Mouse (Mus musculus): ENCODE results near the gene Gpr137c. TPM values are rescaled to one million over a fixed set of nuclear protein-coding genes. Genes with fewer than 3 reads are reported as not detected.

Gpr137c gene
- polyA plus RNA-seq, 1 experiment from 2014 or later: 10.0 TPM

- H3K4me2 ChIP-seq (replicated peaks; ENCODE audit: low read depth, low read length): no peak overlapping the region
- H3K4me3 ChIP-seq (ENCODE audit: low read depth, low read length): no peak overlapping the region
- no peaks in the 10 kb centered on the region for H3K4me1 ChIP-seq (replicated peaks; ENCODE audit: control insufficient read depth, insufficient read depth, low read length)
- DNase-seq (ENCODE audit: low spot score) (no peak), ATAC-seq (ENCODE audit: low FRiP score) (no peak)
- H3K27ac ChIP-seq (ENCODE audit: low read depth, low read length): no peak overlapping the region
- H3K9me3 ChIP-seq (ENCODE audit: control insufficient read depth, low read length): no peaks in the 10 kb centered on the region
- WGBS: 88% methylated on average over 3 of the region's 3 CpGs
- no peaks in the 10 kb centered on the region for H3K36me3 ChIP-seq (ENCODE audit: control insufficient read depth, insufficient read depth, low read length)
- no peaks in the 10 kb centered on the region for H3K27me3 ChIP-seq (ENCODE audit: control insufficient read depth, insufficient read depth, low read length)
- no peak overlapping the region for H3K9ac ChIP-seq (ENCODE audit: low read depth, low read length)
Measured at GRCm38 (mm10) chr14:45323320-45323719, 103.8 kb downstream of the Gpr137c start.

- no peak overlapping the region for H3K4me2 ChIP-seq (replicated peaks; ENCODE audit: low read depth, low read length)
- H3K27me3 ChIP-seq (ENCODE audit: control insufficient read depth, insufficient read depth, low read length): no peaks in the 10 kb centered on the region
- H3K27ac ChIP-seq (ENCODE audit: low read depth, low read length): no peak overlapping the region
- DNase-seq (ENCODE audit: low spot score): no peak
- H3K4me1 ChIP-seq (replicated peaks; ENCODE audit: control insufficient read depth, insufficient read depth, low read length): no peaks in the 10 kb centered on the region
- no peak overlapping the region for H3K9ac ChIP-seq (ENCODE audit: low read depth, low read length)
- ATAC-seq (ENCODE audit: low FRiP score): no peak
- H3K36me3 ChIP-seq (ENCODE audit: control insufficient read depth, insufficient read depth, low read length): no peaks in the 10 kb centered on the region
- no peak overlapping the region for H3K4me3 ChIP-seq (ENCODE audit: low read depth, low read length)
- no peaks in the 10 kb centered on the region for H3K9me3 ChIP-seq (ENCODE audit: control insufficient read depth, low read length)
Measured at GRCm38 (mm10) chr14:45325471-45325870, 106.0 kb downstream of the Gpr137c start.

GRCm38 (mm10) chr14:45328072-45328713 is 108.7 kb downstream of the Gpr137c start:
- 89% methylated on average over 4 of the region's 4 CpGs for WGBS

GRCm38 (mm10) chr14:45329018-45329588 is 109.6 kb downstream of the Gpr137c start:
- 0 out of 2 replicates have a peak, but pooled peaks cover 2% of the 10 kb centered on the region for H3K36me3 ChIP-seq (ENCODE audit: control insufficient read depth, insufficient read depth, low read length)
- H3K27me3 ChIP-seq (ENCODE audit: control insufficient read depth, insufficient read depth, low read length): no peaks in the 10 kb centered on the region
- H3K4me1 ChIP-seq (replicated peaks; ENCODE audit: control insufficient read depth, insufficient read depth, low read length): 0 out of 2 replicates have a peak, but pooled peaks cover 2% of the 10 kb centered on the region
- DNase-seq (ENCODE audit: low spot score) (no peak), ATAC-seq (ENCODE audit: low FRiP score) (peak; percentile 37)
- 0 out of 2 replicates have a peak overlapping the region, but pooled peaks have one; percentile 22 for H3K4me2 ChIP-seq (replicated peaks; ENCODE audit: low read depth, low read length)
- peak overlapping the region; percentile 92 for H3K4me3 ChIP-seq (ENCODE audit: low read depth, low read length)
- H3K27ac ChIP-seq (ENCODE audit: low read depth, low read length): no peak overlapping the region
- no peaks in the 10 kb centered on the region for H3K9me3 ChIP-seq (ENCODE audit: control insufficient read depth, low read length)
- 0 out of 2 replicates have a peak overlapping the region, but pooled peaks have one; percentile 2 for H3K9ac ChIP-seq (ENCODE audit: low read depth, low read length)
- WGBS: 16% methylated on average over 8 of the region's 8 CpGs

More at GRCm38 (mm10) chr14:45328072-45328713, 108.7 kb downstream of the Gpr137c start:
- H3K4me2 ChIP-seq (replicated peaks; ENCODE audit: low read depth, low read length): no peak overlapping the region
- H3K9me3 ChIP-seq (ENCODE audit: control insufficient read depth, low read length): no peaks in the 10 kb centered on the region
- 0 out of 2 replicates have a peak, but pooled peaks cover 2% of the 10 kb centered on the region for H3K36me3 ChIP-seq (ENCODE audit: control insufficient read depth, insufficient read depth, low read length)
- ATAC-seq (ENCODE audit: low FRiP score): no peak
- H3K4me1 ChIP-seq (replicated peaks; ENCODE audit: control insufficient read depth, insufficient read depth, low read length): 0 out of 2 replicates have a peak, but pooled peaks cover 2% of the 10 kb centered on the region
- H3K27ac ChIP-seq (ENCODE audit: low read depth, low read length): no peak overlapping the region
- H3K9ac ChIP-seq (ENCODE audit: low read depth, low read length): no peak overlapping the region
- no peaks in the 10 kb centered on the region for H3K27me3 ChIP-seq (ENCODE audit: control insufficient read depth, insufficient read depth, low read length)
- no peak overlapping the region for H3K4me3 ChIP-seq (ENCODE audit: low read depth, low read length)
- DNase-seq (ENCODE audit: low spot score): no peak

- peak within 1 kb of the TSS; percentile 73 for H3K27ac ChIP-seq (ENCODE audit: low read depth, low read length)
- peak within 1 kb of the TSS; percentile 98 for H3K9ac ChIP-seq (ENCODE audit: low read depth, low read length)
- H3K9me3 ChIP-seq (ENCODE audit: control insufficient read depth, low read length): no peaks in the 10 kb centered on the region
- H3K27me3 ChIP-seq (ENCODE audit: control insufficient read depth, insufficient read depth, low read length): no peaks in the 10 kb centered on the region
- peak; percentile 95 for DNase-seq (ENCODE audit: low spot score)
- H3K4me2 ChIP-seq (replicated peaks; ENCODE audit: low read depth, low read length): peak within 1 kb of the TSS; percentile 54
- H3K4me3 ChIP-seq (ENCODE audit: low read depth, low read length): peak within 1 kb of the TSS; percentile 92
- 0 out of 2 replicates have a peak, but pooled peaks cover 2% of the 10 kb centered on the region for H3K4me1 ChIP-seq (replicated peaks; ENCODE audit: control insufficient read depth, insufficient read depth, low read length)
- H3K36me3 ChIP-seq (ENCODE audit: control insufficient read depth, insufficient read depth, low read length): 0 out of 2 replicates have a peak, but pooled peaks cover 4% of the 10 kb centered on the region
- under 1% methylated on average over 36 of the region's 44 CpGs for WGBS
- peak; percentile 97 for ATAC-seq (ENCODE audit: low FRiP score)
Measured at GRCm38 (mm10) chr14:45329589-45330181, 110.2 kb downstream of the Gpr137c start, which contains the start of gene Psmc6. Gene Psmc6, plus strand, starts transcription at chr14:45329788.

Other genes starting within 250 kb of the Gpr137c start
- gene Ptger2, start 231.5 kb upstream of the Gpr137c start, polyA plus RNA-seq (2014; fragmentation: Nextera tagmentation; extraction: Ambion mirVana): 0.31 and 0.32 TPM in 2 replicates
- 23.3 and 24.9 TPM in 2 replicates for gene Txndc16, start 611 bp downstream of the Gpr137c start, polyA plus RNA-seq (2014; fragmentation: Nextera tagmentation; extraction: Ambion mirVana)
- gene Ero1l, start 99.1 kb downstream of the Gpr137c start, polyA plus RNA-seq (2014; fragmentation: Nextera tagmentation; extraction: Ambion mirVana): 32.2 and 33.9 TPM in 2 replicates
- gene Psmc6, start 110.1 kb downstream of the Gpr137c start, polyA plus RNA-seq (2014; fragmentation: Nextera tagmentation; extraction: Ambion mirVana): 253 and 263 TPM in 2 replicates
- 35.2 and 51.6 TPM in 2 replicates for gene Styx, start 131.4 kb downstream of the Gpr137c start, polyA plus RNA-seq (2014; fragmentation: Nextera tagmentation; extraction: Ambion mirVana)
- gene Gnpnat1, start 185.2 kb downstream of the Gpr137c start, polyA plus RNA-seq (2014; fragmentation: Nextera tagmentation; extraction: Ambion mirVana): 41.7 and 44.5 TPM in 2 replicates